Mouse (Mus musculus) adipocyte (in vitro differentiated cells): ENCODE data around the gene Prr13.

Source experiments
- DNase-seq: peaks from one replicate; pipeline ENCODE4 v3.0.0-alpha.2; 2016; ENCODE audit warnings: low spot score

The Prr13 gene

GRCm38 (mm10) chr15:102460971-102461370 lies 2.1 kb downstream of the Prr13 start:
- peak; percentile 43 for DNase-seq

- DNase-seq: no peak
Measured at GRCm38 (mm10) chr15:102461430-102462075, 2.7 kb downstream of the Prr13 start.

- DNase-seq: no peak
Measured at GRCm38 (mm10) chr15:102463666-102464065, 4.8 kb downstream of the Prr13 start.

- DNase-seq: no peak
Measured at GRCm38 (mm10) chr15:102468675-102469370, 10.0 kb downstream of the Prr13 start.

- peak; percentile 98 for DNase-seq
Measured at GRCm38 (mm10) chr15:102470183-102470604, 11.4 kb downstream of the Prr13 start, which contains the start of gene Pcbp2. Gene Pcbp2 (plus strand): TSS chr15:102470539.

GRCm38 (mm10) chr15:102470605-102471294 lies 11.9 kb downstream of the Prr13 start:
- DNase-seq: peak; percentile 83

- DNase-seq: no peak
Measured at GRCm38 (mm10) chr15:102471295-102471645, 12.4 kb downstream of the Prr13 start.

- no peak for DNase-seq
Measured at GRCm38 (mm10) chr15:102471727-102472126, 12.9 kb downstream of the Prr13 start.

- DNase-seq: no peak
Measured at GRCm38 (mm10) chr15:102473246-102473645, 14.4 kb downstream of the Prr13 start.

GRCm38 (mm10) chr15:102474520-102474919 lies 15.7 kb downstream of the Prr13 start:
- DNase-seq: no peak

GRCm38 (mm10) chr15:102483136-102483535 lies 24.3 kb downstream of the Prr13 start:
- DNase-seq: no peak

GRCm38 (mm10) chr15:102485853-102486252 lies 27.0 kb downstream of the Prr13 start:
- no peak for DNase-seq

GRCm38 (mm10) chr15:102487664-102488063 lies 28.8 kb downstream of the Prr13 start:
- no peak for DNase-seq

GRCm38 (mm10) chr15:102498322-102498721 lies 39.5 kb downstream of the Prr13 start:
- DNase-seq: no peak

GRCm38 (mm10) chr15:102499370-102499769 lies 40.5 kb downstream of the Prr13 start:
- no peak for DNase-seq

- no peak for DNase-seq
Measured at GRCm38 (mm10) chr15:102499851-102500250, 41.0 kb downstream of the Prr13 start.

- no peak for DNase-seq
Measured at GRCm38 (mm10) chr15:102500479-102500878, 41.7 kb downstream of the Prr13 start.

GRCm38 (mm10) chr15:102501084-102501814 lies 42.4 kb downstream of the Prr13 start:
- DNase-seq: no peak

GRCm38 (mm10) chr15:102502254-102502840 lies 43.5 kb downstream of the Prr13 start:
- no peak for DNase-seq

GRCm38 (mm10) chr15:102503447-102503846 lies 44.6 kb downstream of the Prr13 start, which contains the start of gene Gm10337:
Gene Gm10337 (plus strand): TSS chr15:102503722.
- DNase-seq: no peak

GRCm38 (mm10) chr15:102503924-102504782 lies 45.3 kb downstream of the Prr13 start:
- DNase-seq: no peak
